Mouse (Mus musculus) ES-E14 (cell line): ENCODE measurements around the gene Nup188. TPM values are rescaled to one million over a fixed set of nuclear protein-coding genes. Genes with fewer than 3 reads are reported as not detected.
A peak's percentile ranks its signal among the peaks of the same experiment; 100 is the strongest.

Experiments
- DNase-seq: peaks from one replicate; pipeline ENCODE4 v3.0.0-alpha.2; 2013; ENCODE audit warnings: low read depth, low spot score
- H3K27ac ChIP-seq: 2 replicates; pipeline ENCODE4 v1.5.1; 2012; ENCODE audit warnings: low read depth, mild to moderate bottlenecking, low read length, moderate library complexity, mixed read lengths; ENCODE audit not compliant: poor library complexity, insufficient read depth, severe bottlenecking
- H3K36me3 ChIP-seq: 2 replicates; pipeline ENCODE4 v1.6.1; 2012; ENCODE audit warnings: mild to moderate bottlenecking, low read length, moderate library complexity, mixed read lengths; ENCODE audit not compliant: control insufficient read depth, poor library complexity, insufficient read depth, severe bottlenecking
- H3K4me1 ChIP-seq, 2 experiments: fragments of 150-350 bp in 1 of 2; sonication (generic) in 1 of 2; 2 replicates each; pipeline ENCODE4 v1.6.1; 2012; ENCODE audit warnings: low read length in 2 of 2, mild to moderate bottlenecking in 1 of 2, mixed read lengths in 1 of 2; ENCODE audit not compliant: control insufficient read depth in 2 of 2, insufficient read depth in 2 of 2, poor library complexity in 1 of 2
- H3K4me3 ChIP-seq, 2 experiments: fragments of 150-350 bp in 1 of 2; sonication (generic) in 1 of 2; 2 replicates each; pipeline ENCODE4 v1.5.1; 2012; ENCODE audit warnings: low read length in 2 of 2, low read depth in 1 of 2, mild to moderate bottlenecking in 1 of 2, mixed read lengths in 1 of 2; ENCODE audit not compliant: insufficient read depth in 1 of 2, poor library complexity in 1 of 2, severe bottlenecking in 1 of 2
- H3K9ac ChIP-seq: 2 replicates; pipeline ENCODE4 v1.6.1; 2012; ENCODE audit warnings: low read depth, mild to moderate bottlenecking, low read length, mixed read lengths; ENCODE audit not compliant: poor library complexity, insufficient read depth, severe bottlenecking
- H3K9me3 ChIP-seq: fragments of 150-350 bp; sonication (generic); 2 replicates; pipeline ENCODE4 v1.6.1; 2012; ENCODE audit warnings: low read depth, mild to moderate bottlenecking, low read length; ENCODE audit not compliant: control insufficient read depth, insufficient read depth
- CHD2 ChIP-seq: IDR thresholded peaks from 2 replicates; pipeline ENCODE4 v1.6.1; 2014; ENCODE audit warnings: mild to moderate bottlenecking, low read depth, low read length, inconsistent platforms
- HCFC1 ChIP-seq: IDR thresholded peaks from 2 replicates; pipeline ENCODE4 v1.6.1; 2012; ENCODE audit warnings: low read length, inconsistent platforms, borderline replicate concordance; ENCODE audit not compliant: insufficient read depth
- MAFK ChIP-seq: IDR thresholded peaks from 2 replicates; pipeline ENCODE4 v1.6.1; 2014; ENCODE audit warnings: mild to moderate bottlenecking, low read depth, low read length, inconsistent platforms; ENCODE audit not compliant: insufficient read depth
- ZC3H11A ChIP-seq: IDR thresholded peaks from 2 replicates; pipeline ENCODE4 v1.6.1; 2012; ENCODE audit warnings: low read depth, mild to moderate bottlenecking, inconsistent platforms, low read length, borderline replicate concordance
- ZNF384 ChIP-seq: IDR thresholded peaks from 2 replicates; pipeline ENCODE4 v1.6.1; 2012; ENCODE audit warnings: low read depth, low read length, inconsistent platforms
- in situ Hi-C, 2 experiments: fragments of 600-800 bp; cut with MboI; formaldehyde crosslinking; loops; one replicate each; pipeline ENCODE4 v1.15.1; 2025; ENCODE audit warnings: low sequenced_read_pairs in 2 of 2, inconsistent platforms in 1 of 2; ENCODE audit not compliant: unreplicated experiment in 2 of 2
- total RNA-seq: library from RNA; depleted of rRNA; stranded (reverse); fragments of 300-350 nt; gene quantifications from 2 replicates; pipeline ENCODE4 v1.2.3, GENCODE M21; 2012

The Nup188 gene
- total RNA-seq, 1 experiment = 84.5 TPM

GRCm38 (mm10) chr2:30259131-30260064 lies 26.8 kb upstream of the Nup188 start:
- in situ Hi-C loops = no loop called here
- no peak for DNase-seq
- no peak for TF ChIP-seq ZC3H11A
- TF ChIP-seq ZNF384 = no peak
- no peak overlapping the region for H3K4me3 ChIP-seq
- no peak overlapping the region for H3K27ac ChIP-seq
- peaks cover 0 to 10% of the 10 kb centered on the region in 2 experiments; a peak in 2 of 4 replicates for H3K4me1 ChIP-seq
- H3K9ac ChIP-seq = no peak overlapping the region
- H3K9me3 ChIP-seq = no peaks in the 10 kb centered on the region
- peaks cover 37% of the 10 kb centered on the region for H3K36me3 ChIP-seq

- no peak for TF ChIP-seq MAFK
- TF ChIP-seq HCFC1 = no peak
- TF ChIP-seq ZC3H11A = no peak
- TF ChIP-seq ZNF384 = no peak
- TF ChIP-seq CHD2 = no peak
- Histone ChIP-seq H3K4me1 (peaks cover 6 to 27% of the 10 kb centered on the region in 2 experiments; a peak in 3 of 4 replicates), H3K9me3 (no peaks in the 10 kb centered on the region), H3K4me3 (no peak overlapping the region), H3K36me3 (peaks cover 25% of the 10 kb centered on the region), H3K9ac (no peak overlapping the region), H3K27ac (no peak overlapping the region)
- in situ Hi-C loops = no loop called here
- DNase-seq = no peak
Observed at GRCm38 (mm10) chr2:30261064-30261736, 25.0 kb upstream of the Nup188 start.

- Histone ChIP-seq H3K9ac (no peak overlapping the region), H3K9me3 (no peaks in the 10 kb centered on the region), H3K4me1 (peaks cover 9 to 32% of the 10 kb centered on the region in 2 experiments; a peak in 3 of 4 replicates), H3K27ac (no peak overlapping the region), H3K36me3 (peaks cover 15% of the 10 kb centered on the region; the same call in 1 of the 2 replicates), H3K4me3 (no peak overlapping the region; a peak in 1 of 4 replicates)
- DNase-seq = no peak
- TF ChIP-seq HCFC1 (no peak), ZNF384 (peak; percentile 82)
- in situ Hi-C loops = no loop called here
Observed at GRCm38 (mm10) chr2:30261921-30262839, 24.0 kb upstream of the Nup188 start.

GRCm38 (mm10) chr2:30262840-30263441 lies 23.3 kb upstream of the Nup188 start:
- H3K27ac ChIP-seq = no peak overlapping the region
- H3K9ac ChIP-seq = no peak overlapping the region
- in situ Hi-C loops = no loop called here
- peaks cover 8% of the 10 kb centered on the region; the same call in 1 of the 2 replicates for H3K36me3 ChIP-seq
- H3K9me3 ChIP-seq = no peaks in the 10 kb centered on the region
- no peak for DNase-seq
- no peak overlapping the region for H3K4me3 ChIP-seq
- peaks cover 9 to 32% of the 10 kb centered on the region in 2 experiments; a peak in 3 of 4 replicates for H3K4me1 ChIP-seq
- TF ChIP-seq ZNF384 (0 out of 2 replicates have a peak, but pooled peaks have one; percentile 43), MAFK (no peak)
